11 mouse cellular contexts compared by ENCODE assay signal in genomic region chr4:31612147-31612824, GRCm38 (mm10).
DNase-seq lines count a peak whose midpoint lies in the region; ATAC-seq and TF ChIP-seq lines count a peak whose summit lies in the region.
"Had no signal": no experiment of that assay in that cellular context is flagged by ENCODE, and none has a peak within 500 bp of the region (broad histone marks: within the 10 kb centered on the region; RNA-seq: fewer than 3 reads in every experiment).

No protein-coding gene starts in this region.

- no peak overlapping the region for H3K9ac ChIP-seq in heart, embryonic 13.5 days
- no peak overlapping the region for H3K9ac ChIP-seq in hindbrain, embryonic 16.5 days (ENCODE audit: low read depth, low read length)
- 0 out of 2 replicates have a peak overlapping the region, but pooled peaks have one; percentile 13 for H3K9ac ChIP-seq in midbrain, postnatal 0 days (replicated peaks; ENCODE audit: low read length, poor library complexity, severe bottlenecking)

- H3K4me3 ChIP-seq in heart, embryonic 13.5 days: no peak overlapping the region
- peak overlapping the region; percentile 7; the same call in 1 of the 2 replicates for H3K4me3 ChIP-seq in forebrain, embryonic 10.5 days
- H3K4me3 ChIP-seq in hindbrain, embryonic 16.5 days (ENCODE audit: low read length): no peak overlapping the region
- H3K4me3 ChIP-seq in midbrain, postnatal 0 days (ENCODE audit: low read depth, low read length): no peak overlapping the region

- H3K9me3 ChIP-seq in heart, embryonic 13.5 days: no peaks in the 10 kb centered on the region
- peaks cover 4% of the 10 kb centered on the region; the same call in 1 of the 2 replicates for H3K9me3 ChIP-seq in forebrain, embryonic 10.5 days
- H3K9me3 ChIP-seq in hindbrain, embryonic 16.5 days (ENCODE audit: control insufficient read depth, low read length): no peaks in the 10 kb centered on the region
- H3K9me3 ChIP-seq in midbrain, postnatal 0 days (ENCODE audit: low read length): no peaks in the 10 kb centered on the region

- no peak for TF ChIP-seq CTCF in midbrain, postnatal 0 days (IDR thresholded peaks at IDR 0.05)

- no peak for DNase-seq in heart, postnatal 25 days (ENCODE audit: low spot score)
- peak; percentile 53 for DNase-seq in forebrain, embryonic 10.5 days (ENCODE audit: extremely low spot score, low spot score)
- peak; percentile 31 for DNase-seq in midbrain, postnatal 0 days (ENCODE audit: low spot score)
- DNase-seq in right cerebral cortex, postnatal 14 days: no peak
- DNase-seq in lung, postnatal 4 days: no peak
- no peak for DNase-seq in gastrocnemius, postnatal 4 days (ENCODE audit: low spot score in 2 of 2)
- DNase-seq: gastrocnemius, postnatal 36 days; layer of hippocampus, postnatal 36 days; lung, adult 18-20 months had no signal

- 0 out of 2 replicates have a peak overlapping the region, but pooled peaks have one; percentile 12 for H3K27ac ChIP-seq in heart, embryonic 13.5 days (replicated peaks)
- H3K27ac ChIP-seq in forebrain, embryonic 10.5 days: peak overlapping the region; percentile 83
- no peak overlapping the region for H3K27ac ChIP-seq in hindbrain, embryonic 16.5 days (ENCODE audit: low read depth, low read length)
- no peak overlapping the region for H3K27ac ChIP-seq in midbrain, postnatal 0 days (ENCODE audit: low read depth, low read length)

- H3K27me3 ChIP-seq in heart, embryonic 13.5 days (replicated peaks): no peaks in the 10 kb centered on the region
- no peaks in the 10 kb centered on the region for H3K27me3 ChIP-seq in forebrain, embryonic 10.5 days (ENCODE audit: poor library complexity, severe bottlenecking)
- no peaks in the 10 kb centered on the region for H3K27me3 ChIP-seq in hindbrain, embryonic 16.5 days (replicated peaks; ENCODE audit: control insufficient read depth, insufficient read depth, low read length)
- H3K27me3 ChIP-seq in midbrain, postnatal 0 days (ENCODE audit: insufficient read depth, low read length): no peaks in the 10 kb centered on the region

- H3K36me3 ChIP-seq in heart, embryonic 13.5 days: no peaks in the 10 kb centered on the region
- no peaks in the 10 kb centered on the region for H3K36me3 ChIP-seq in forebrain, embryonic 10.5 days (replicated peaks)
- no peaks in the 10 kb centered on the region for H3K36me3 ChIP-seq in hindbrain, embryonic 16.5 days (ENCODE audit: control insufficient read depth, insufficient read depth, low read length)
- no peaks in the 10 kb centered on the region for H3K36me3 ChIP-seq in midbrain, postnatal 0 days (ENCODE audit: insufficient read depth, low read length)

- 0 out of 2 replicates have a peak, but pooled peaks cover 7% of the 10 kb centered on the region for H3K4me1 ChIP-seq in heart, embryonic 13.5 days
- peaks cover 54% of the 10 kb centered on the region for H3K4me1 ChIP-seq in forebrain, embryonic 10.5 days
- H3K4me1 ChIP-seq in hindbrain, embryonic 16.5 days (ENCODE audit: control insufficient read depth, insufficient read depth, low read depth, low read length): peaks cover 4% of the 10 kb centered on the region
- H3K4me1 ChIP-seq in midbrain, postnatal 0 days (ENCODE audit: insufficient read depth, low read length): no peaks in the 10 kb centered on the region

- intact Hi-C loops in heart, postnatal 25 days (cut with DNase I): no loop called here

- WGBS in heart, embryonic 13.5 days: 57% methylated on average over 8 of the region's 8 CpGs
- 17% methylated on average over 8 of the region's 8 CpGs for WGBS in forebrain, embryonic 10.5 days
- WGBS in hindbrain, embryonic 16.5 days: 21% methylated on average over 8 of the region's 8 CpGs
- WGBS in midbrain, postnatal 0 days: 23% methylated on average over 8 of the region's 8 CpGs

- no peak for ATAC-seq in heart, embryonic 13.5 days (ENCODE audit: extremely low read depth, insufficient number of reproducible peaks, low FRiP score, low TSS enrichment)
- ATAC-seq in hindbrain, embryonic 16.5 days: peak; percentile 71
- ATAC-seq in midbrain, postnatal 0 days (ENCODE audit: low FRiP score): no peak

- H3K4me2 ChIP-seq in heart, embryonic 13.5 days: no peak overlapping the region
- H3K4me2 ChIP-seq in hindbrain, embryonic 16.5 days (ENCODE audit: low read length): no peak overlapping the region
- H3K4me2 ChIP-seq in midbrain, postnatal 0 days (ENCODE audit: low read depth, low read length, poor library complexity, severe bottlenecking): no peak overlapping the region

Comparison
In these comparisons a context has a peak if more than half of its experiments do, and no peak if none do; other contexts are left out.
1. H3K27ac ChIP-seq: peak in heart, embryonic 13.5 days (single experiment) and forebrain, embryonic 10.5 days (single experiment); none in hindbrain, embryonic 16.5 days (single experiment) and midbrain, postnatal 0 days (single experiment).
2. DNase-seq: peak in forebrain, embryonic 10.5 days (single experiment) and midbrain, postnatal 0 days (single experiment); none in heart, postnatal 25 days (single experiment), right cerebral cortex, postnatal 14 days (single experiment), lung, postnatal 4 days (0 of 2) and gastrocnemius, postnatal 4 days (0 of 2).